Mouse (Mus musculus) MEL (cell line): ENCODE data around the gene Atl3. TPM values are rescaled to one million over a fixed set of nuclear protein-coding genes. Genes with fewer than 3 reads are reported as not detected.
A peak's percentile ranks its signal among the peaks of the same experiment; 100 is the strongest.

Experiments used
- DNase-seq: peaks from one replicate; pipeline ENCODE4 v3.0.0; 2011; ENCODE audit warnings: low read depth, low spot score
- H3K27ac ChIP-seq: 2 replicates; pipeline ENCODE4 v1.5.1; 2012; ENCODE audit warnings: low read depth, mild to moderate bottlenecking, control low read depth, low read length, moderate library complexity; ENCODE audit not compliant: control insufficient read depth
- H3K27me3 ChIP-seq, 2 experiments: fragments of 150-350 bp in 1 of 2; sonication (generic) in 1 of 2; 2 replicates each; pipeline ENCODE4 v1.6.1; 2012; ENCODE audit warnings: low read length in 2 of 2, mild to moderate bottlenecking in 2 of 2, improper control_type of control experiment in 1 of 2, moderate library complexity in 1 of 2; ENCODE audit not compliant: insufficient read depth in 2 of 2, control insufficient read depth in 1 of 2
- H3K36me3 ChIP-seq, 2 experiments: 2 replicates each; pipeline ENCODE4 v1.6.1; 2012 to 2014; ENCODE audit warnings: low read length in 2 of 2, improper control_type of control experiment in 1 of 2, inconsistent platforms in 1 of 2, mild to moderate bottlenecking in 1 of 2; ENCODE audit not compliant: insufficient read depth in 2 of 2, control insufficient read depth in 1 of 2
- H3K4me1 ChIP-seq, 2 experiments: fragments of 150-350 bp in 1 of 2; sonication (generic) in 1 of 2; 2 replicates each; pipeline ENCODE4 v1.6.1; 2012; ENCODE audit warnings: low read length in 2 of 2, improper control_type of control experiment in 1 of 2, mild to moderate bottlenecking in 1 of 2; ENCODE audit not compliant: insufficient read depth in 2 of 2, control insufficient read depth in 1 of 2
- H3K4me3 ChIP-seq, 2 experiments: fragments of 150-350 bp in 1 of 2; sonication (generic) in 1 of 2; 2 replicates each; pipeline ENCODE4 v1.5.1; 2012; ENCODE audit warnings: low read depth in 2 of 2, low read length in 2 of 2, mild to moderate bottlenecking in 2 of 2, moderate library complexity in 2 of 2, control low read depth in 1 of 2, improper control_type of control experiment in 1 of 2; ENCODE audit not compliant: control insufficient read depth in 1 of 2, insufficient read depth in 1 of 2
- H3K79me2 ChIP-seq: 2 replicates; pipeline ENCODE4 v1.6.1; 2012; ENCODE audit warnings: mild to moderate bottlenecking, low read length, moderate library complexity; ENCODE audit not compliant: control insufficient read depth, poor library complexity, insufficient read depth
- H3K9ac ChIP-seq: 2 replicates; pipeline ENCODE4 v1.6.1; 2012; ENCODE audit warnings: low read depth, mild to moderate bottlenecking, control low read depth, low read length, moderate library complexity; ENCODE audit not compliant: control insufficient read depth, poor library complexity, severe bottlenecking
- H3K9me3 ChIP-seq: fragments of 150-350 bp; sonication (generic); replicated peaks from 2 replicates; pipeline ENCODE4 v1.6.1; 2012; ENCODE audit warnings: mild to moderate bottlenecking, low read length, improper control_type of control experiment, moderate library complexity; ENCODE audit not compliant: insufficient read depth
- BHLHE40 ChIP-seq: IDR thresholded peaks from 2 replicates; pipeline ENCODE4 v1.6.1; 2012; ENCODE audit warnings: low read depth, mild to moderate bottlenecking, inconsistent platforms, low read length, improper control_type of control experiment, borderline replicate concordance
- CHD1 ChIP-seq: IDR thresholded peaks from 2 replicates; pipeline ENCODE4 v1.6.1; 2012; ENCODE audit warnings: low read depth, mild to moderate bottlenecking, inconsistent platforms, low read length, improper control_type of control experiment
- CHD2 ChIP-seq: IDR thresholded peaks from 2 replicates; pipeline ENCODE4 v1.6.1; 2011; ENCODE audit warnings: low read length, improper control_type of control experiment
- CTCF ChIP-seq, 3 experiments: IDR thresholded peaks in 2 of 3; conservative IDR thresholded peaks in 1 of 3; 2 replicates each; pipeline ENCODE4 v1.5.1; 2011 to 2012; ENCODE audit warnings: low read length in 3 of 3, low read depth in 2 of 3, mild to moderate bottlenecking in 2 of 3, improper control_type of control experiment in 1 of 3, inconsistent platforms in 1 of 3, mixed read lengths in 1 of 3, moderate library complexity in 1 of 3; ENCODE audit not compliant: control insufficient read depth in 1 of 3, insufficient read depth in 1 of 3, poor library complexity in 1 of 3, severe bottlenecking in 1 of 3
- E2F4 ChIP-seq: IDR thresholded peaks from 2 replicates; pipeline ENCODE4 v1.6.1; 2011; ENCODE audit warnings: low read depth, low read length, improper control_type of control experiment, borderline replicate concordance
- JUND ChIP-seq: IDR thresholded peaks from 2 replicates; pipeline ENCODE4 v1.6.1; 2011; ENCODE audit warnings: low read depth, mild to moderate bottlenecking, improper control_type of control experiment, low read length
- MAFK ChIP-seq: IDR thresholded peaks from 2 replicates; pipeline ENCODE4 v1.6.1; 2011; ENCODE audit warnings: low read depth, mild to moderate bottlenecking, low read length, improper control_type of control experiment, borderline replicate concordance
- MAZ ChIP-seq: IDR thresholded peaks from 2 replicates; pipeline ENCODE4 v1.6.1; 2012; ENCODE audit warnings: low read depth, mild to moderate bottlenecking, inconsistent platforms, low read length, improper control_type of control experiment
- MYB ChIP-seq: IDR thresholded peaks from 2 replicates; pipeline ENCODE4 v1.6.1; 2011; ENCODE audit warnings: mild to moderate bottlenecking, low read depth, low read length, improper control_type of control experiment
- POLR2A ChIP-seq, 2 experiments: IDR thresholded peaks; 2 replicates each; pipeline ENCODE4 v1.6.1; 2011 to 2012; ENCODE audit warnings: low read length in 2 of 2, mild to moderate bottlenecking in 2 of 2, control low read depth in 1 of 2, improper control_type of control experiment in 1 of 2, low read depth in 1 of 2, moderate library complexity in 1 of 2; ENCODE audit not compliant: control insufficient read depth in 1 of 2, insufficient read depth in 1 of 2, poor library complexity in 1 of 2
- POLR2AphosphoS2 ChIP-seq: IDR thresholded peaks from 2 replicates; pipeline ENCODE4 v1.6.1; 2011; ENCODE audit warnings: low read length, improper control_type of control experiment
- RAD21 ChIP-seq: IDR thresholded peaks from 2 replicates; pipeline ENCODE4 v1.6.1; 2011; ENCODE audit warnings: mild to moderate bottlenecking, low read depth, low read length, improper control_type of control experiment
- SIN3A ChIP-seq: IDR thresholded peaks from 2 replicates; pipeline ENCODE4 v1.6.1; 2012; ENCODE audit warnings: low read length, improper control_type of control experiment, inconsistent platforms
- TAL1 ChIP-seq: IDR thresholded peaks from 2 replicates; pipeline ENCODE4 v1.6.1; 2012; ENCODE audit warnings: mild to moderate bottlenecking, inconsistent platforms, low read length, moderate library complexity, mixed read lengths
- TCF12 ChIP-seq: IDR thresholded peaks from 2 replicates; pipeline ENCODE4 v1.6.1; 2014; ENCODE audit warnings: low read depth, mild to moderate bottlenecking, inconsistent platforms, low read length, improper control_type of control experiment, moderate library complexity
- UBTF ChIP-seq: IDR thresholded peaks from 2 replicates; pipeline ENCODE4 v1.6.1; 2012; ENCODE audit warnings: low read depth, mild to moderate bottlenecking, inconsistent platforms, low read length, improper control_type of control experiment, moderate library complexity, borderline replicate concordance; ENCODE audit not compliant: insufficient read depth
- USF1 ChIP-seq: IDR thresholded peaks from 2 replicates; pipeline ENCODE4 v1.6.1; 2014; ENCODE audit warnings: low read depth, mild to moderate bottlenecking, inconsistent platforms, low read length, improper control_type of control experiment, moderate library complexity
- ZC3H11A ChIP-seq: IDR thresholded peaks from 2 replicates; pipeline ENCODE4 v1.6.1; 2012; ENCODE audit warnings: low read depth, mild to moderate bottlenecking, inconsistent platforms, low read length, improper control_type of control experiment
- ZKSCAN1 ChIP-seq: IDR thresholded peaks from 2 replicates; pipeline ENCODE4 v1.6.1; 2012; ENCODE audit warnings: low read depth, mild to moderate bottlenecking, inconsistent platforms, low read length, improper control_type of control experiment, moderate library complexity
- ZNF384 ChIP-seq: IDR thresholded peaks from 2 replicates; pipeline ENCODE4 v1.6.1; 2012; ENCODE audit warnings: low read depth, mild to moderate bottlenecking, inconsistent platforms, low read length, improper control_type of control experiment
- polyA plus RNA-seq, 2 experiments: library from polyadenylated mRNA; stranded (reverse) in 1 of 2; unstranded in 1 of 2; fragments of >175 nt in 1 of 2; fragments of >200 nt in 1 of 2; gene quantifications; 2 replicates each; pipeline versions ENCODE4 v1.2.1 to v1.2.4; 2012; ENCODE audit warnings: low replicate concordance in 2 of 2, low read depth in 1 of 2; ENCODE audit not compliant: insufficient read length in 2 of 2, insufficient read depth in 1 of 2, missing spikeins in 1 of 2
- total RNA-seq: library from RNA; depleted of rRNA; stranded (reverse); fragments of 300-350 nt; gene quantifications from 2 replicates; pipeline ENCODE4 v1.2.3, GENCODE M21; 2012

Gene Atl3
- total and polyA plus RNA-seq, 3 experiments = 15.3 to 16.4 TPM; not detected in 1

GRCm38 (mm10) chr19:7557844-7558243, 64.0 kb downstream of the Atl3 start:
- Histone ChIP-seq H3K4me3 (peak overlapping the region; percentile 65 to 83), H3K9ac (peak overlapping the region; percentile 76), H3K79me2 (peaks cover 3% of the 10 kb centered on the region; the same call in 1 of the 2 replicates), H3K27me3 (no peaks in the 10 kb centered on the region), H3K9me3 (no peaks in the 10 kb centered on the region), H3K36me3 (peaks cover 0 to 8% of the 10 kb centered on the region in 2 experiments; a peak in 2 of 4 replicates), H3K27ac (peak overlapping the region; percentile 2; the same call in 1 of the 2 replicates), H3K4me1 (peaks cover 10 to 14% of the 10 kb centered on the region in 2 experiments)
- TF ChIP-seq POLR2A (IDR thresholded peaks at IDR 0.05; ENCODE audit: control insufficient read depth in 1 of 2, insufficient read depth in 1 of 2, low read depth in 1 of 2, low read length in 2 of 2, poor library complexity in 1 of 2) (no peak), CHD1 (0 out of 2 replicates have a peak, but pooled peaks have one; percentile 74), MAZ (0 out of 2 replicates have a peak, but pooled peaks have one; percentile 18), MYB (no peak)
- no peak for DNase-seq

- Histone ChIP-seq H3K9ac (peak overlapping the region; percentile 76), H3K4me3 (peak overlapping the region; percentile 65 to 83), H3K4me1 (peaks cover 6 to 11% of the 10 kb centered on the region in 2 experiments), H3K9me3 (no peaks in the 10 kb centered on the region), H3K27ac (no peak overlapping the region), H3K27me3 (no peaks in the 10 kb centered on the region), H3K79me2 (peaks cover 3% of the 10 kb centered on the region; the same call in 1 of the 2 replicates), H3K36me3 (peaks cover 0 to 8% of the 10 kb centered on the region in 2 experiments; a peak in 2 of 4 replicates)
- TF ChIP-seq UBTF = no peak
- TF ChIP-seq POLR2A (IDR thresholded peaks at IDR 0.05; ENCODE audit: control insufficient read depth in 1 of 2, insufficient read depth in 1 of 2, low read depth in 1 of 2, low read length in 2 of 2, poor library complexity in 1 of 2) = no peak
- no peak for TF ChIP-seq POLR2AphosphoS2
- TF ChIP-seq SIN3A = no peak
- no peak for TF ChIP-seq MYB
- no peak for TF ChIP-seq RAD21
- no peak for TF ChIP-seq ZNF384
- TF ChIP-seq MAFK = no peak
- TF ChIP-seq JUND = no peak
- TF ChIP-seq ZKSCAN1 = no peak
- no peak for TF ChIP-seq TCF12
- no peak for TF ChIP-seq E2F4
- TF ChIP-seq USF1 = no peak
- TF ChIP-seq BHLHE40 = no peak
- TF ChIP-seq CHD2 = no peak
- no peak for TF ChIP-seq ZC3H11A
- TF ChIP-seq CTCF (IDR thresholded peaks at IDR 0.05 in 2 of 3, conservative IDR thresholded peaks at IDR 0.05 in 1 of 3; ENCODE audit: control insufficient read depth in 1 of 3, insufficient read depth in 1 of 3, low read depth in 2 of 3, low read length in 3 of 3, poor library complexity in 1 of 3, severe bottlenecking in 1 of 3) = no peak
- no peak for TF ChIP-seq TAL1
- DNase-seq = no peak
Observed at GRCm38 (mm10) chr19:7558675-7559074, 64.8 kb downstream of the Atl3 start.
